Mouse (Mus musculus): ENCODE data around the gene Ksr1. TPM values are rescaled to one million over a fixed set of nuclear protein-coding genes. Genes with fewer than 3 reads are reported as not detected.

Gene Ksr1
- polyA plus RNA-seq, 1 experiment from 2014 or later, result 3.8 TPM

GRCm38 (mm10) chr11:79144741-79145140 lies 1.5 kb downstream of the Ksr1 start:
- Histone ChIP-seq H3K4me1 (ENCODE audit: control insufficient read depth, insufficient read depth, low read length) (peaks cover 14% of the 10 kb centered on the region; the same call in 1 of the 2 replicates), H3K27ac (ENCODE audit: low read length) (no peak overlapping the region), H3K36me3 (ENCODE audit: control insufficient read depth, insufficient read depth, low read length) (no peaks in the 10 kb centered on the region), H3K9ac (replicated peaks; ENCODE audit: low read depth, low read length) (no peak overlapping the region), H3K9me3 (ENCODE audit: control insufficient read depth, low read depth, low read length) (no peaks in the 10 kb centered on the region), H3K4me3 (ENCODE audit: low read depth, low read length) (peak overlapping the region; percentile 85), H3K27me3 (ENCODE audit: control insufficient read depth, insufficient read depth, low read length) (no peaks in the 10 kb centered on the region), H3K4me2 (replicated peaks; ENCODE audit: low read depth, low read length) (peak overlapping the region; percentile 56)
- WGBS, result 83% methylated on average over 1 of the region's 1 CpGs
- no peak for ATAC-seq (ENCODE audit: insufficient number of reproducible peaks, insufficient read depth, low FRiP score, low read depth)

- Histone ChIP-seq H3K9me3 (ENCODE audit: control insufficient read depth, low read depth, low read length) (no peaks in the 10 kb centered on the region), H3K27me3 (ENCODE audit: control insufficient read depth, insufficient read depth, low read length) (no peaks in the 10 kb centered on the region), H3K4me2 (replicated peaks; ENCODE audit: low read depth, low read length) (peak overlapping the region; percentile 56; the same call in 1 of the 2 replicates), H3K36me3 (ENCODE audit: control insufficient read depth, insufficient read depth, low read length) (no peaks in the 10 kb centered on the region), H3K4me1 (ENCODE audit: control insufficient read depth, insufficient read depth, low read length) (peaks cover 14% of the 10 kb centered on the region; the same call in 1 of the 2 replicates), H3K4me3 (ENCODE audit: low read depth, low read length) (no peak overlapping the region), H3K9ac (replicated peaks; ENCODE audit: low read depth, low read length) (no peak overlapping the region), H3K27ac (ENCODE audit: low read length) (no peak overlapping the region)
- ATAC-seq (ENCODE audit: insufficient number of reproducible peaks, insufficient read depth, low FRiP score, low read depth), result no peak
- 81% methylated on average over 2 of the region's 2 CpGs for WGBS
These were observed 2.1 kb downstream of the Ksr1 start for GRCm38 (mm10) chr11:79144043-79144591.

GRCm38 (mm10) chr11:79143322-79143721 lies 2.9 kb downstream of the Ksr1 start:
- Histone ChIP-seq H3K4me3 (ENCODE audit: low read depth, low read length) (no peak overlapping the region), H3K4me1 (ENCODE audit: control insufficient read depth, insufficient read depth, low read length) (peaks cover 14% of the 10 kb centered on the region; the same call in 1 of the 2 replicates), H3K4me2 (replicated peaks; ENCODE audit: low read depth, low read length) (no peak overlapping the region), H3K27me3 (ENCODE audit: control insufficient read depth, insufficient read depth, low read length) (no peaks in the 10 kb centered on the region), H3K27ac (ENCODE audit: low read length) (no peak overlapping the region), H3K36me3 (ENCODE audit: control insufficient read depth, insufficient read depth, low read length) (no peaks in the 10 kb centered on the region), H3K9me3 (ENCODE audit: control insufficient read depth, low read depth, low read length) (no peaks in the 10 kb centered on the region), H3K9ac (replicated peaks; ENCODE audit: low read depth, low read length) (no peak overlapping the region)
- 88% methylated on average over 3 of the region's 3 CpGs for WGBS
- no peak for ATAC-seq (ENCODE audit: insufficient number of reproducible peaks, insufficient read depth, low FRiP score, low read depth)

GRCm38 (mm10) chr11:79142381-79142780 lies 3.8 kb downstream of the Ksr1 start:
- no peaks in the 10 kb centered on the region for H3K9me3 ChIP-seq (ENCODE audit: control insufficient read depth, low read depth, low read length)
- 86% methylated on average over 11 of the region's 11 CpGs for WGBS
- H3K27ac ChIP-seq (ENCODE audit: low read length), result no peak overlapping the region
- no peak overlapping the region for H3K4me3 ChIP-seq (ENCODE audit: low read depth, low read length)
- ATAC-seq (ENCODE audit: insufficient number of reproducible peaks, insufficient read depth, low FRiP score, low read depth), result no peak
- H3K9ac ChIP-seq (replicated peaks; ENCODE audit: low read depth, low read length), result no peak overlapping the region
- peaks cover 14% of the 10 kb centered on the region; the same call in 1 of the 2 replicates for H3K4me1 ChIP-seq (ENCODE audit: control insufficient read depth, insufficient read depth, low read length)
- no peaks in the 10 kb centered on the region for H3K36me3 ChIP-seq (ENCODE audit: control insufficient read depth, insufficient read depth, low read length)
- H3K4me2 ChIP-seq (replicated peaks; ENCODE audit: low read depth, low read length), result no peak overlapping the region
- H3K27me3 ChIP-seq (ENCODE audit: control insufficient read depth, insufficient read depth, low read length), result no peaks in the 10 kb centered on the region

- no peak overlapping the region for H3K4me2 ChIP-seq (replicated peaks; ENCODE audit: low read depth, low read length)
- no peak for ATAC-seq (ENCODE audit: insufficient number of reproducible peaks, insufficient read depth, low FRiP score, low read depth)
- H3K27me3 ChIP-seq (ENCODE audit: control insufficient read depth, insufficient read depth, low read length), result no peaks in the 10 kb centered on the region
- H3K4me3 ChIP-seq (ENCODE audit: low read depth, low read length), result no peak overlapping the region
- WGBS, result 27% methylated on average over 11 of the region's 11 CpGs
- no peaks in the 10 kb centered on the region for H3K36me3 ChIP-seq (ENCODE audit: control insufficient read depth, insufficient read depth, low read length)
- H3K27ac ChIP-seq (ENCODE audit: low read length), result no peak overlapping the region
- peaks cover 15% of the 10 kb centered on the region for H3K4me1 ChIP-seq (ENCODE audit: control insufficient read depth, insufficient read depth, low read length)
- no peaks in the 10 kb centered on the region; the same call in 1 of the 2 replicates for H3K9me3 ChIP-seq (ENCODE audit: control insufficient read depth, low read depth, low read length)
- no peak overlapping the region for H3K9ac ChIP-seq (replicated peaks; ENCODE audit: low read depth, low read length)
These were observed 4.7 kb downstream of the Ksr1 start for GRCm38 (mm10) chr11:79141235-79142109.

DNA sequence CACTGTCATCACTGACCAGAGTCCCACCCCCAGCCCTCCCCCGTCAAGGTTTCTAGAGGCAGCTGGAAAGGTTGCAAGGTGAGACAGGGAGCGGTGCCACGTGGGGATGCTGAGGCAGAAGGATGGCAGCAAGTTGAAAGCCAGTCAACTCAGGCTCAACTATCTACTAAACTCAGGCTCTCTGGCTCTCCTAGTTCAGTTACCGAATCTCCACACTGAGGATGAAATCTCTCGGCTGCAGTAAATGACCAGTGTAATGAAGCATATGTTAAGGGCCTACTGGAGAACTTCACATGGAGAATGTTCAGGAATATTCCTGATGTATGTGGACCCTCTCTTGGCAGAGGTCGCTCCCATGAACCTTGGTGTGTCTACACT lies 5.7 kb downstream of the Ksr1 start:
- Histone ChIP-seq H3K36me3 (ENCODE audit: control insufficient read depth, insufficient read depth, low read length) (no peaks in the 10 kb centered on the region), H3K27ac (ENCODE audit: low read length) (no peak overlapping the region), H3K4me1 (ENCODE audit: control insufficient read depth, insufficient read depth, low read length) (peaks cover 24% of the 10 kb centered on the region), H3K4me2 (replicated peaks; ENCODE audit: low read depth, low read length) (no peak overlapping the region), H3K9ac (replicated peaks; ENCODE audit: low read depth, low read length) (no peak overlapping the region), H3K27me3 (ENCODE audit: control insufficient read depth, insufficient read depth, low read length) (no peaks in the 10 kb centered on the region), H3K9me3 (ENCODE audit: control insufficient read depth, low read depth, low read length) (no peaks in the 10 kb centered on the region; the same call in 1 of the 2 replicates), H3K4me3 (ENCODE audit: low read depth, low read length) (no peak overlapping the region)
- 90% methylated on average over 6 of the region's 6 CpGs for WGBS
- no peak for ATAC-seq (ENCODE audit: insufficient number of reproducible peaks, insufficient read depth, low FRiP score, low read depth)

DNA sequence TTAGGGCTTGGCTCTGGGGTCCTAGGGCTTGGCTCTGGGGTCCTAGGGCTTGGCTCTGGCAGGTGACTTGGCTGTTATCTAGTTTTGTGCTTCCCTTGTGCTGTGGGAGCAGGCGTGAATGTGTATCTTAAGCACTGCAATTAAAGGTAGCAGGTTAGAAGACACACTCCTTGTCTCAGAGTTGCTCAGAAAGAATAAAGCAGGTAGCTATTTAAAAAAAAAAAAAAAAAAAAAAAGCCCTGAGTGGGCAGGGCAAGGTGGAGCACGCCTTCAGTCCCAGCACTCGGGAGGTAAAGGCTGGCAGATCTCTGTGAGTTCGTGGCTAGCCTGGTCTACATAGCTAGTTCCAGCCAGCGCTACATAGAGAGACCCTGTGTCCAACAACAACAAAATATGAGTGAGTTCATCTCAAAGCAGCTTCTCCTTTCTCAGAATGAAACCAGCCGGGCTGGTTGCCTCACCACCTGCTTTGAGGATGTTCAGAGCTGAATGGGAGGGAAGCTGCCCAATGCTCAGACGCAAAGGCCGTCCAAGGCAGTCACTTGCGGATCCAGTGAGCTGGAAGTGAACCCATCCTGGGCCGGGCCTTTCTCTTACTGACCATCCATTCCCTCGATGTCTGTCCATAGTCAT lies 6.2 kb downstream of the Ksr1 start:
- ATAC-seq (ENCODE audit: insufficient number of reproducible peaks, insufficient read depth, low FRiP score, low read depth), result no peak
- Histone ChIP-seq H3K9me3 (ENCODE audit: control insufficient read depth, low read depth, low read length) (no peaks in the 10 kb centered on the region; the same call in 1 of the 2 replicates), H3K27ac (ENCODE audit: low read length) (no peak overlapping the region), H3K4me1 (ENCODE audit: control insufficient read depth, insufficient read depth, low read length) (peaks cover 26% of the 10 kb centered on the region), H3K27me3 (ENCODE audit: control insufficient read depth, insufficient read depth, low read length) (no peaks in the 10 kb centered on the region), H3K9ac (replicated peaks; ENCODE audit: low read depth, low read length) (no peak overlapping the region), H3K36me3 (ENCODE audit: control insufficient read depth, insufficient read depth, low read length) (no peaks in the 10 kb centered on the region), H3K4me3 (ENCODE audit: low read depth, low read length) (no peak overlapping the region), H3K4me2 (replicated peaks; ENCODE audit: low read depth, low read length) (no peak overlapping the region)
- 87% methylated on average over 11 of the region's 11 CpGs for WGBS

DNA sequence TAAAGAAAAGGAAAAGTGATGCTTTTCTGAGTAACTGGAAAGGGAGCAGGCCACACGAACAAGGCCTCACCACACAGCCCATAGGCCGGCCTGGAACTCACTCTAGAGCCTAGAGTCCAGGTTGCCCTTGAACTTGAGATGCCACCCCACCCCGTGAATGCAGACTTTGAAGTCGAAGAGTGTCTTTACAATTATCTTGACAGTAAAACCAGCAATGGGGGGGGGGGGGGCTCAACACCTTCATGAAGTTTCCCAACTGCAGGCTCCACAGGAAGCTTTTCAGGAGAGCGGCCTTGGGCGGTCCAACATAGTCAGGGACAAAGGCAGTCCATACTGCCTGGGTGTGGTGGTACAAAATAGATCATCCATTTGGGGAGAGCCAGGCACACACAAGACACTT lies 7.6 kb downstream of the Ksr1 start:
- H3K4me1 ChIP-seq (ENCODE audit: control insufficient read depth, insufficient read depth, low read length), result peaks cover 22% of the 10 kb centered on the region
- H3K9ac ChIP-seq (replicated peaks; ENCODE audit: low read depth, low read length), result no peak overlapping the region
- H3K27ac ChIP-seq (ENCODE audit: low read length), result no peak overlapping the region
- 83% methylated on average over 6 of the region's 6 CpGs for WGBS
- no peak overlapping the region for H3K4me3 ChIP-seq (ENCODE audit: low read depth, low read length)
- H3K4me2 ChIP-seq (replicated peaks; ENCODE audit: low read depth, low read length), result no peak overlapping the region
- H3K9me3 ChIP-seq (ENCODE audit: control insufficient read depth, low read depth, low read length), result no peaks in the 10 kb centered on the region; the same call in 1 of the 2 replicates
- no peaks in the 10 kb centered on the region for H3K36me3 ChIP-seq (ENCODE audit: control insufficient read depth, insufficient read depth, low read length)
- H3K27me3 ChIP-seq (ENCODE audit: control insufficient read depth, insufficient read depth, low read length), result no peaks in the 10 kb centered on the region
- no peak for ATAC-seq (ENCODE audit: insufficient number of reproducible peaks, insufficient read depth, low FRiP score, low read depth)

Data from stomach, embryonic 14.5 days (tissue).